Mouse (Mus musculus): ENCODE data around the gene Dnah12. TPM values are rescaled to one million over a fixed set of nuclear protein-coding genes. Genes with fewer than 3 reads are reported as not detected.
"Not testable (repeated sequence)": the region's sequence is repeated elsewhere in the genome, so short reads cannot be mapped to it uniquely, and the experiment has no call there.

Dnah12 gene
- total and polyA plus RNA-seq, 2 experiments from 2014 or later, result not detected

GRCm38 (mm10) chr14:26675791-26676190, 17.3 kb upstream of the Dnah12 start:
- Histone ChIP-seq H3K27ac (ENCODE audit: low read depth) (no peak overlapping the region), H3K9me3 (replicated peaks; ENCODE audit: control insufficient read depth, low read length) (no peaks in the 10 kb centered on the region), H3K36me3 (replicated peaks; ENCODE audit: control insufficient read depth, insufficient read depth, low read length) (no peaks in the 10 kb centered on the region), H3K4me1 (ENCODE audit: control insufficient read depth, insufficient read depth) (no peaks in the 10 kb centered on the region), H3K27me3 (ENCODE audit: control insufficient read depth, insufficient read depth, low read length) (no peaks in the 10 kb centered on the region), H3K9ac (replicated peaks; ENCODE audit: low read depth, low read length) (no peak overlapping the region), H3K4me3 (ENCODE audit: low read depth, low read length) (no peak overlapping the region), H3K4me2 (ENCODE audit: low read depth, low read length) (peak overlapping the region; percentile 42)
- no peak for ATAC-seq (ENCODE audit: insufficient read depth, low read depth)
- TF ChIP-seq EP300 (IDR thresholded peaks at IDR 0.05; ENCODE audit: low read depth), result no peak
- no peak for TF ChIP-seq CTCF (IDR thresholded peaks at IDR 0.05; ENCODE audit: low read depth)
- 66% methylated on average over 5 of the region's 5 CpGs for WGBS
- DNase-seq (ENCODE audit: low spot score), result no peak

GRCm38 (mm10) chr14:26690727-26691126, 2.3 kb upstream of the Dnah12 start:
- Histone ChIP-seq H3K4me3 (ENCODE audit: low read depth, low read length) (no peak overlapping the region), H3K9me3 (replicated peaks; ENCODE audit: control insufficient read depth, low read length) (no peaks in the 10 kb centered on the region), H3K36me3 (replicated peaks; ENCODE audit: control insufficient read depth, insufficient read depth, low read length) (no peaks in the 10 kb centered on the region), H3K9ac (replicated peaks; ENCODE audit: low read depth, low read length) (no peak overlapping the region), H3K27me3 (ENCODE audit: control insufficient read depth, insufficient read depth, low read length) (no peaks in the 10 kb centered on the region), H3K4me2 (ENCODE audit: low read depth, low read length) (no peak overlapping the region), H3K4me1 (ENCODE audit: control insufficient read depth, insufficient read depth) (no peaks in the 10 kb centered on the region), H3K27ac (ENCODE audit: low read depth) (peak overlapping the region; percentile 54)
- ATAC-seq (ENCODE audit: insufficient read depth, low read depth) (peak; percentile 78), DNase-seq (ENCODE audit: low spot score) (peak; percentile 22)
- TF ChIP-seq EP300 (IDR thresholded peaks at IDR 0.05; ENCODE audit: low read depth), result no peak
- no peak for TF ChIP-seq CTCF (IDR thresholded peaks at IDR 0.05; ENCODE audit: low read depth)
- WGBS, result 24% methylated on average over 2 of the region's 2 CpGs

GRCm38 (mm10) chr14:26691363-26691762, 1.7 kb upstream of the Dnah12 start:
- Histone ChIP-seq H3K9ac (replicated peaks; ENCODE audit: low read depth, low read length) (no peak overlapping the region), H3K4me2 (ENCODE audit: low read depth, low read length) (no peak overlapping the region), H3K36me3 (replicated peaks; ENCODE audit: control insufficient read depth, insufficient read depth, low read length) (no peaks in the 10 kb centered on the region), H3K4me1 (ENCODE audit: control insufficient read depth, insufficient read depth) (no peaks in the 10 kb centered on the region), H3K27me3 (ENCODE audit: control insufficient read depth, insufficient read depth, low read length) (no peaks in the 10 kb centered on the region), H3K27ac (ENCODE audit: low read depth) (no peak overlapping the region), H3K9me3 (replicated peaks; ENCODE audit: control insufficient read depth, low read length) (no peaks in the 10 kb centered on the region), H3K4me3 (ENCODE audit: low read depth, low read length) (no peak overlapping the region)
- WGBS, result 54% methylated on average over 2 of the region's 2 CpGs
- TF ChIP-seq CTCF (IDR thresholded peaks at IDR 0.05; ENCODE audit: low read depth) (no peak), EP300 (IDR thresholded peaks at IDR 0.05; ENCODE audit: low read depth) (no peak)
- ATAC-seq (ENCODE audit: insufficient read depth, low read depth) (no peak), DNase-seq (ENCODE audit: low spot score) (no peak)

GRCm38 (mm10) chr14:26697912-26698311, 4.8 kb downstream of the Dnah12 start:
- ATAC-seq (ENCODE audit: insufficient read depth, low read depth), result no peak
- Histone ChIP-seq H3K4me1 (ENCODE audit: control insufficient read depth, insufficient read depth) (no peaks in the 10 kb centered on the region), H3K9ac (replicated peaks; ENCODE audit: low read depth, low read length) (no peak overlapping the region), H3K4me3 (ENCODE audit: low read depth, low read length) (no peak overlapping the region), H3K9me3 (replicated peaks; ENCODE audit: control insufficient read depth, low read length) (no peaks in the 10 kb centered on the region), H3K36me3 (replicated peaks; ENCODE audit: control insufficient read depth, insufficient read depth, low read length) (no peaks in the 10 kb centered on the region), H3K27me3 (ENCODE audit: control insufficient read depth, insufficient read depth, low read length) (no peaks in the 10 kb centered on the region), H3K27ac (ENCODE audit: low read depth) (no peak overlapping the region), H3K4me2 (ENCODE audit: low read depth, low read length) (no peak overlapping the region)
- DNase-seq (ENCODE audit: low spot score), result no peak
- TF ChIP-seq CTCF (IDR thresholded peaks at IDR 0.05; ENCODE audit: low read depth) (peak; percentile 42), EP300 (IDR thresholded peaks at IDR 0.05; ENCODE audit: low read depth) (no peak)

- 82% methylated on average over 5 of the region's 5 CpGs for WGBS
- H3K27ac ChIP-seq (ENCODE audit: low read depth); ATAC-seq (ENCODE audit: insufficient read depth, low read depth); H3K4me3 ChIP-seq (ENCODE audit: low read depth, low read length); H3K27me3 ChIP-seq (ENCODE audit: control insufficient read depth, insufficient read depth, low read length); DNase-seq (ENCODE audit: low spot score); H3K9me3 ChIP-seq (replicated peaks; ENCODE audit: control insufficient read depth, low read length); H3K9ac ChIP-seq (replicated peaks; ENCODE audit: low read depth, low read length); H3K36me3 ChIP-seq (replicated peaks; ENCODE audit: control insufficient read depth, insufficient read depth, low read length); H3K4me1 ChIP-seq (ENCODE audit: control insufficient read depth, insufficient read depth); H3K4me2 ChIP-seq (ENCODE audit: low read depth, low read length): not testable (repeated sequence)
These were observed 12.2 kb downstream of the Dnah12 start for GRCm38 (mm10) chr14:26705246-26705645.

GRCm38 (mm10) chr14:26719696-26720095, 26.6 kb downstream of the Dnah12 start:
- not testable (repeated sequence) for H3K4me2 ChIP-seq (ENCODE audit: low read depth, low read length); DNase-seq (ENCODE audit: low spot score); ATAC-seq (ENCODE audit: insufficient read depth, low read depth); H3K27ac ChIP-seq (ENCODE audit: low read depth); H3K9ac ChIP-seq (replicated peaks; ENCODE audit: low read depth, low read length); H3K36me3 ChIP-seq (replicated peaks; ENCODE audit: control insufficient read depth, insufficient read depth, low read length); H3K4me3 ChIP-seq (ENCODE audit: low read depth, low read length); H3K9me3 ChIP-seq (replicated peaks; ENCODE audit: control insufficient read depth, low read length); H3K27me3 ChIP-seq (ENCODE audit: control insufficient read depth, insufficient read depth, low read length); H3K4me1 ChIP-seq (ENCODE audit: control insufficient read depth, insufficient read depth)
- 58% methylated on average over 2 of the region's 2 CpGs for WGBS
